In genomic region chr4:136748842-136749392, GRCm38 (mm10) we compare ENCODE assay signal across 10 mouse cellular contexts.
A peak's percentile ranks its signal among the peaks of the same experiment; 100 is the strongest.
DNase-seq lines count a peak whose midpoint lies in the region; ATAC-seq and TF ChIP-seq lines count a peak whose summit lies in the region.
"Had no signal": no experiment of that assay in that cellular context is flagged by ENCODE, and none has a peak within 500 bp of the region (broad histone marks: within the 10 kb centered on the region; RNA-seq: fewer than 3 reads in every experiment).

No protein-coding gene starts in this region.

- H3K9ac ChIP-seq in liver, embryonic 12.5 days = no peak overlapping the region
- peak overlapping the region; percentile 41; the same call in 1 of the 2 replicates for H3K9ac ChIP-seq in midbrain, embryonic 14.5 days (replicated peaks; ENCODE audit: low read length)
- H3K9ac ChIP-seq: liver, embryonic 14.5 days had no signal

- H3K27ac ChIP-seq in liver, embryonic 12.5 days = peak overlapping the region; percentile 30; the same call in 1 of the 2 replicates
- peak overlapping the region; percentile 97 for H3K27ac ChIP-seq in midbrain, embryonic 14.5 days (replicated peaks; ENCODE audit: low read depth, low read length)
- H3K27ac ChIP-seq: liver, embryonic 14.5 days had no signal

- TF ChIP-seq CTCF in brain, embryonic 14.5 days (IDR thresholded peaks at IDR 0.05; ENCODE audit: borderline replicate concordance, extremely low read depth, insufficient read depth, insufficient read length) = no peak

- no peaks in the 10 kb centered on the region for H3K4me1 ChIP-seq in liver, embryonic 12.5 days
- H3K4me1 ChIP-seq in midbrain, embryonic 14.5 days (ENCODE audit: control insufficient read depth, insufficient read depth, low read length) = peaks cover 69% of the 10 kb centered on the region

- ATAC-seq in liver, embryonic 12.5 days = no peak
- ATAC-seq in midbrain, embryonic 14.5 days (ENCODE audit: low FRiP score, low TSS enrichment) = no peak

- DNase-seq in liver = no peak
- peak; percentile 62 for DNase-seq in brain, embryonic 14.5 days (ENCODE audit: low read depth)
- peak; percentile 50 to 53 for DNase-seq in heart, postnatal 10 days
- peak; percentile 65 for DNase-seq in midbrain, embryonic 14.5 days
- no peak for DNase-seq in adrenal gland, postnatal 25 days
- no peak for DNase-seq in ovary, postnatal 14 days (ENCODE audit: low spot score)
- DNase-seq in spleen, adult 12 weeks (ENCODE audit: low spot score) = no peak
- DNase-seq: thymus, postnatal 36 days had no signal

- intact Hi-C loops in heart, postnatal 10 days (cut with DNase I) = loop anchor here (5.0 kb wide), 1 partner anchor 53 kb away; no protein-coding TSS in a partner anchor

- no peak overlapping the region for H3K4me3 ChIP-seq in liver, embryonic 12.5 days
- no peak overlapping the region for H3K4me3 ChIP-seq in midbrain, embryonic 14.5 days (replicated peaks; ENCODE audit: low read depth, low read length)

- H3K9me3 ChIP-seq in liver, embryonic 12.5 days (replicated peaks) = no peaks in the 10 kb centered on the region
- no peaks in the 10 kb centered on the region for H3K9me3 ChIP-seq in midbrain, embryonic 14.5 days (ENCODE audit: control insufficient read depth, low read length)

- H3K4me2 ChIP-seq in liver, embryonic 12.5 days = no peak overlapping the region
- H3K4me2 ChIP-seq in midbrain, embryonic 14.5 days (ENCODE audit: low read length) = no peak overlapping the region

- WGBS in liver, embryonic 12.5 days (ENCODE audit: insufficient replicate concordance) = 27% methylated on average over 7 of the region's 7 CpGs
- 38% methylated on average over 7 of the region's 7 CpGs for WGBS in midbrain, embryonic 14.5 days

- peaks cover 22% of the 10 kb centered on the region; the same call in 1 of the 2 replicates for H3K27me3 ChIP-seq in liver, embryonic 12.5 days (replicated peaks)
- H3K27me3 ChIP-seq in midbrain, embryonic 14.5 days (ENCODE audit: control insufficient read depth, insufficient read depth, low read length) = no peaks in the 10 kb centered on the region

- no peak for TF ChIP-seq POLR2A in brain, embryonic 14.5 days (IDR thresholded peaks at IDR 0.05; ENCODE audit: borderline replicate concordance, extremely low read depth, insufficient read depth, insufficient read length, poor library complexity, severe bottlenecking)

- no peaks in the 10 kb centered on the region for H3K36me3 ChIP-seq in liver, embryonic 12.5 days
- no peaks in the 10 kb centered on the region for H3K36me3 ChIP-seq in midbrain, embryonic 14.5 days (ENCODE audit: control insufficient read depth, insufficient read depth, low read length)

Comparison
In these comparisons a context has a peak if more than half of its experiments do, and no peak if none do; other contexts are left out.
1. DNase-seq: peak in brain, embryonic 14.5 days (single experiment), heart, postnatal 10 days (2 of 2) and midbrain, embryonic 14.5 days (single experiment); none in liver (single experiment), adrenal gland, postnatal 25 days (single experiment), ovary, postnatal 14 days (single experiment) and spleen, adult 12 weeks (single experiment).